Mouse (Mus musculus) heart, embryonic 13.5 days (tissue): ENCODE data around the gene Abca7. TPM values are rescaled to one million over a fixed set of nuclear protein-coding genes. Genes with fewer than 3 reads are reported as not detected.

Experiments
- ATAC-seq: fragments of 200-750 bp; cut with Nextera tagmentation; 2 replicates; pipeline ENCODE4 v1.8.0; 2017; ENCODE audit warnings: moderate TSS enrichment; ENCODE audit not compliant: insufficient number of reproducible peaks, low FRiP score, low TSS enrichment; ENCODE audit errors: extremely low read depth
- H3K27ac ChIP-seq: fragments of 300-500 bp; sonication (generic); replicated peaks from 2 replicates; pipeline ENCODE4 v1.5.1; 2015; ENCODE audit warnings: moderate library complexity, mild to moderate bottlenecking, inconsistent platforms
- H3K27me3 ChIP-seq: fragments of 300-500 bp; sonication (generic); replicated peaks from 2 replicates; pipeline ENCODE4 v1.6.1; 2015; ENCODE audit warnings: mild to moderate bottlenecking, inconsistent platforms
- H3K36me3 ChIP-seq: fragments of 300-500 bp; sonication (generic); 2 replicates; pipeline ENCODE4 v1.6.1; 2015; ENCODE audit warnings: mild to moderate bottlenecking, inconsistent platforms
- H3K4me1 ChIP-seq: fragments of 300-500 bp; sonication (generic); 2 replicates; pipeline ENCODE4 v1.6.1; 2015; ENCODE audit warnings: inconsistent platforms
- H3K4me2 ChIP-seq: fragments of 300-500 bp; sonication (generic); 2 replicates; pipeline ENCODE4 v1.6.1; 2015; ENCODE audit warnings: inconsistent platforms, mild to moderate bottlenecking, moderate library complexity
- H3K4me3 ChIP-seq: fragments of 300-500 bp; sonication (generic); 2 replicates; pipeline ENCODE4 v1.5.1; 2015; ENCODE audit warnings: moderate library complexity, mild to moderate bottlenecking, inconsistent platforms
- H3K9ac ChIP-seq: fragments of 300-500 bp; sonication (generic); 2 replicates; pipeline ENCODE4 v1.6.1; 2015; ENCODE audit warnings: inconsistent platforms, mild to moderate bottlenecking, moderate library complexity
- H3K9me3 ChIP-seq: fragments of 300-500 bp; sonication (generic); 2 replicates; pipeline ENCODE4 v1.6.1; 2016; ENCODE audit warnings: inconsistent platforms
- WGBS: fragments of 180-500 bp; shearing (Covaris S2); methylation state at CpG from one replicate; pipeline ENCODE4 v1.1.7; 2015; ENCODE audit warnings: mixed read lengths; 5-methylcytosine and 5-hydroxymethylcytosine counted together
- polyA plus RNA-seq: library from polyadenylated mRNA; unstranded; fragments of >200 nt; fragmentation: Nextera tagmentation; extraction: Ambion mirVana; gene quantifications from 2 replicates; pipeline ENCODE4 v1.2.1, GENCODE M21; 2015

Abca7 gene
- polyA plus RNA-seq, 1 experiment from 2014 or later = 2.6 TPM

- WGBS = 85% methylated on average over 8 of the region's 8 CpGs
- H3K9me3 ChIP-seq = 0 out of 2 replicates have a peak, but pooled peaks cover 10% of the 10 kb centered on the region
- H3K4me2 ChIP-seq = no peak overlapping the region
- no peak overlapping the region for H3K27ac ChIP-seq
- peaks cover 55% of the 10 kb centered on the region for H3K36me3 ChIP-seq
- H3K4me3 ChIP-seq = no peak overlapping the region
- ATAC-seq = no peak
- H3K4me1 ChIP-seq = peaks cover 18% of the 10 kb centered on the region
- no peak overlapping the region for H3K9ac ChIP-seq
- H3K27me3 ChIP-seq = peaks cover 41% of the 10 kb centered on the region
Measured at GRCm38 (mm10) chr10:79974668-79975067, 21.6 kb upstream of the Abca7 start.

- Histone ChIP-seq H3K27ac (no peak overlapping the region), H3K9me3 (0 out of 2 replicates have a peak, but pooled peaks cover 10% of the 10 kb centered on the region), H3K27me3 (peaks cover 26% of the 10 kb centered on the region), H3K4me3 (no peak overlapping the region), H3K9ac (no peak overlapping the region), H3K36me3 (peaks cover 56% of the 10 kb centered on the region), H3K4me2 (no peak overlapping the region), H3K4me1 (peaks cover 25% of the 10 kb centered on the region)
- 84% methylated on average over 28 of the region's 28 CpGs for WGBS
- no peak for ATAC-seq
Measured at GRCm38 (mm10) chr10:79976071-79976721, 20.1 kb upstream of the Abca7 start.

- Histone ChIP-seq H3K9ac (no peak overlapping the region), H3K27ac (no peak overlapping the region), H3K4me2 (no peak overlapping the region), H3K4me3 (no peak overlapping the region), H3K36me3 (peaks cover 60% of the 10 kb centered on the region), H3K27me3 (peaks cover 21% of the 10 kb centered on the region), H3K4me1 (peaks cover 28% of the 10 kb centered on the region), H3K9me3 (0 out of 2 replicates have a peak, but pooled peaks cover 10% of the 10 kb centered on the region)
- WGBS = 71% methylated on average over 29 of the region's 36 CpGs
- no peak for ATAC-seq
Measured at GRCm38 (mm10) chr10:79976722-79977107, 19.6 kb upstream of the Abca7 start.

- Histone ChIP-seq H3K36me3 (peaks cover 60% of the 10 kb centered on the region), H3K4me2 (no peak overlapping the region), H3K9ac (no peak overlapping the region), H3K27me3 (peaks cover 14% of the 10 kb centered on the region), H3K4me3 (no peak overlapping the region), H3K27ac (no peak overlapping the region), H3K9me3 (0 out of 2 replicates have a peak, but pooled peaks cover 10% of the 10 kb centered on the region), H3K4me1 (peaks cover 32% of the 10 kb centered on the region)
- no peak for ATAC-seq
- WGBS = 85% methylated on average over 28 of the region's 28 CpGs
Measured at GRCm38 (mm10) chr10:79977324-79977723, 19.0 kb upstream of the Abca7 start.

- no peak for ATAC-seq
- peaks cover 7% of the 10 kb centered on the region; the same call in 1 of the 2 replicates for H3K27me3 ChIP-seq
- 95% methylated on average over 21 of the region's 21 CpGs for WGBS
- peaks cover 60% of the 10 kb centered on the region for H3K36me3 ChIP-seq
- no peak overlapping the region for H3K4me2 ChIP-seq
- no peak overlapping the region for H3K27ac ChIP-seq
- no peak overlapping the region for H3K4me3 ChIP-seq
- no peak overlapping the region for H3K9ac ChIP-seq
- 0 out of 2 replicates have a peak, but pooled peaks cover 10% of the 10 kb centered on the region for H3K9me3 ChIP-seq
- H3K4me1 ChIP-seq = peaks cover 35% of the 10 kb centered on the region
Measured at GRCm38 (mm10) chr10:79978061-79978460, 18.2 kb upstream of the Abca7 start.

- Histone ChIP-seq H3K9me3 (0 out of 2 replicates have a peak, but pooled peaks cover 10% of the 10 kb centered on the region), H3K4me3 (no peak overlapping the region), H3K9ac (peak overlapping the region; percentile 12), H3K27me3 (no peaks in the 10 kb centered on the region), H3K27ac (peak overlapping the region; percentile 6; the same call in 1 of the 2 replicates), H3K4me1 (peaks cover 39% of the 10 kb centered on the region), H3K4me2 (no peak overlapping the region), H3K36me3 (peaks cover 54% of the 10 kb centered on the region)
- ATAC-seq = no peak
- WGBS = 86% methylated on average over 22 of the region's 22 CpGs
Measured at GRCm38 (mm10) chr10:79979401-79980155, 16.7 kb upstream of the Abca7 start.

- H3K9me3 ChIP-seq = no peaks in the 10 kb centered on the region
- H3K27me3 ChIP-seq = no peaks in the 10 kb centered on the region
- H3K9ac ChIP-seq = peak overlapping the region; percentile 96
- peaks cover 20% of the 10 kb centered on the region for H3K36me3 ChIP-seq
- H3K4me1 ChIP-seq = peaks cover 62% of the 10 kb centered on the region
- peak overlapping the region; percentile 96 for H3K4me2 ChIP-seq
- peak overlapping the region; percentile 95 for H3K27ac ChIP-seq
- no peak for ATAC-seq
- peak overlapping the region; percentile 84 for H3K4me3 ChIP-seq
- WGBS = 68% methylated on average over 5 of the region's 5 CpGs
Measured at GRCm38 (mm10) chr10:79983205-79983604, 13.1 kb upstream of the Abca7 start.

GRCm38 (mm10) chr10:79983670-79984069 lies 12.6 kb upstream of the Abca7 start:
- WGBS = under 1% methylated on average over 21 of the region's 21 CpGs
- Histone ChIP-seq H3K4me1 (peaks cover 62% of the 10 kb centered on the region), H3K27me3 (no peaks in the 10 kb centered on the region), H3K4me2 (peak overlapping the region; percentile 96), H3K27ac (peak overlapping the region; percentile 95), H3K36me3 (peaks cover 15% of the 10 kb centered on the region), H3K4me3 (peak overlapping the region; percentile 84), H3K9me3 (no peaks in the 10 kb centered on the region), H3K9ac (peak overlapping the region; percentile 96)
- no peak for ATAC-seq

GRCm38 (mm10) chr10:79984195-79984816 lies 12.0 kb upstream of the Abca7 start, which contains the start of gene Tmem259:
Gene Tmem259, minus strand, starts transcription at chr10:79984330.
- peak within 1 kb of the TSS; percentile 96 for H3K4me2 ChIP-seq
- no peaks in the 10 kb centered on the region for H3K27me3 ChIP-seq
- under 1% methylated on average over 44 of the region's 49 CpGs for WGBS
- peak within 1 kb of the TSS; percentile 95 for H3K27ac ChIP-seq
- peak within 1 kb of the TSS; percentile 96 for H3K9ac ChIP-seq
- H3K4me1 ChIP-seq = peaks cover 66% of the 10 kb centered on the region
- H3K9me3 ChIP-seq = no peaks in the 10 kb centered on the region
- ATAC-seq = peak; percentile 53
- peak within 1 kb of the TSS; percentile 84 for H3K4me3 ChIP-seq
- H3K36me3 ChIP-seq = peaks cover 9% of the 10 kb centered on the region

- H3K4me1 ChIP-seq = peaks cover 68% of the 10 kb centered on the region
Measured at GRCm38 (mm10) chr10:79984871-79985270, 11.4 kb upstream of the Abca7 start.

More at GRCm38 (mm10) chr10:79984871-79985270, 11.4 kb upstream of the Abca7 start:
- H3K27me3 ChIP-seq = no peaks in the 10 kb centered on the region
- peak overlapping the region; percentile 95 for H3K27ac ChIP-seq
- H3K9ac ChIP-seq = peak overlapping the region; percentile 96
- H3K4me2 ChIP-seq = peak overlapping the region; percentile 96
- ATAC-seq = peak; percentile 90
- H3K4me3 ChIP-seq = peak overlapping the region; percentile 84
- peaks cover 5% of the 10 kb centered on the region; the same call in 1 of the 2 replicates for H3K36me3 ChIP-seq
- under 1% methylated on average over 22 of the region's 22 CpGs for whole genome bisulfite sequencing
- H3K9me3 ChIP-seq = no peaks in the 10 kb centered on the region
